Mouse (Mus musculus): ENCODE measurements at regions not wholly inside any gene's neighbourhood (a gene's known extent, or its start where the extent isn't known, plus 50 kb on each side); places are given as distances from the start of the nearest gene placed in this dataset.

DNA sequence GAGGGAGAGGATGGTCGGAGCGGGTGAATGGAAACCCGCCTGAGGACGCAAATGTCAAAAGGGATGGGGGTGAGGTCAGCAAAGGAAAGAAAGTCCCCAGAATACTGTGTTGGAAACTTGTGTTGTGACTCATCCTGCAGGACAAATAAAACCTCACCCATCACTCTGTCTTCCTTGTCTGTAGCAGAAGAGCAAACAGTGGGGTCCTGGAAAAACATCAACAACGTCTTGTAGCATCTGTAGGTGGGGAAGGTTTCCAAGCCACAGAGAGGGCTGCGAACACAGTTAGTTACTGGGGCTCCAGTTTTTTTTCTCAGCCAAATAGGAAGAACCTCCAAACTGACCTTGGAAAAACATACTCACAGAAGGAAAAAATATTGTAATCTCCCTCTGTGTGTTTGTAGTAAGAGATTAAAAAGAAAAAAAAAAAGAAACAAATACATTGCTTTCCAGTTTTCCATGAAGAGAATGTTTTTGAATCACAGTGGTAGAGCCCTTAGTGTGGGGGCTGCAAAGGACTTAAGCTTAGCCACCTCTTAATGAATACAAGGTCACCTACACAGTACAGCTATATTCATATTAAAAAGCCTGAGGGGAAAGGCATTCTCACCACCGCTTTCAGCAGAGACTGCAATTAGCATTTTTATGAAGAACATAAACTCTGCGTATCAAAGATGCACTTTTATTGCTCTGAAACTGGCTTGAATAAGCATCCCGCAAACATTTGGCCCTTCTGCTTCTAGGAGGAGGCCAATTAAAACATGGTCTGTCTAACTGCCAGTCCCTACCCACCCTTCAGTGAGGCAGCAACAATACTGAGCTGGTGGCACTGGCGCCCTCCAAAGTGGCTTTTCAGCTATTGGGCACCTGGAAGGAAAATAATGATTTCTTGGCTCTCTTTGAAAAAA is 198.6 kb upstream of the Tprg start:
- DNase-seq = no peak

DNA sequence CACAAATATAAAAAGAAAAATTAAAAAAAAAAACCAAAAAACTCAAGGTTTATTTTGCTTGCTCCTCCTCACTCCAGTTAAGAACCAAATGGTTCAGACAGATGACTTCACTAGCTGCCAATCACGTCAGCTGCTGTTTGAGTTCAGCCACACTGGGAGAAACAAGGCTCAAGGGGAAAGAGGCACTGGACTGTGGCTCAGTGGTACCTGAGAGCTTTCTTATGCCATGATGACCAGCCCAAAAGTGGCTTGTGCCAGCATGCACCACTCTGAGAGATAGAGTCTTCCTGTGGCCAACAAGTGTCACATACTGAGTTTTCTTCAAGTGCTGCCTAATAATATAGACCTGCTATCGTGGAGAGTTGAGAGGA is 198.0 kb upstream of the Tprg start:
- DNase-seq = no peak

DNA sequence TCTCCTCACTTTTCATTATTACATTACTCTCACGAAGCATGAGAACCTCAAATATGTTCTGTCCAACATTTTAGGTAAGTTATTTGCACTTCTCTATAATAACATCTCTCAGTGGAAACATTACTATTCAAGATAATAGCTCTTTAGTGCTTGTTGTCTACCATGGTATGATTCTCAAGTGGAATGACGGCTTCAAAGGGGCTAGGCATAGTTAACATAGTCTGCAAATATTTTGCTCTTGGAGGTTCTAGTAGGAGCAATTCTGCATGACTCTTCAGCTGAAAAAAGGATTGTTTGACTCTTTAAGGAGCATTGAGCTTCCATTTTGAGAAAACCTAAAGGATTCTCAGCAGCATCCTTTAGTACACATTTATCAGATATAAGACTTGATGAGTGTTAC is 182.5 kb upstream of the Tprg start:
- DNase-seq = no peak

DNA sequence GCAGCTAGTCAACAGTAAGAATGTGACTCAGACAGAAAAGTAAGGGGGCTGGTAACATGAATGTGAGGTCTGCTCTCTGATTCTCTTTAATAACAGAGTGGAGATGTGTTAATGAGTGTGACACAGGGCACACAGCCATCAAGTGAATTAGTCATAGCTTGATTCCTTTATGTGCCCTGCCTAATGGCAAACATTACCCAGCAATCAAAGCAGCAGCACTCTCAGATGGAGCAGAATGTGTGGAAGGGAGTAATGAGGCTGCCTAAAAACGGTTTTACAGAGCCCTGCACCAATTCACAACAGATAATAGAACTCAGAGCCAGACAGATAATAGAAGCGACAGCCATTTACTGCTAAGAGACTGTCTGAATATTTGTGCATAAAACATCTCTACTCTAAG is 182.0 kb upstream of the Tprg start:
- DNase-seq = no peak

DNA sequence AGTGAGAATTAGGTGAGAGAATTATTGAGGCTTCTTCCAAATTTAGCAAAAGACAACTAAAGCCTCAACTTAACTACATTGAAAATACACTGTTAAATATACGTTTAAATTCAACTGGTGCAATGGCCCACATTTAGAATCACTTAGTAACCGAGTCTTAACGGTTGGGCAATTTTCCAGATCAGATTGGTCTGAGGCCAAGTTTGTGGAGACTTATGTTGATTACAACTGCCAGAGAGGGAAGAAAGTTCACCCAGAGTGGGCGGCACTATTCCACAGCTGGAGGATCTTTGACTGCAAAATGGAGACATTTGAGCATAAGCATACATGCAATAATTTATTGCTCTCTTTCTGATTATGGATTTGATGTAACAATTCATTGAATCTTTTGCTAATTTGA is 146.5 kb upstream of the Tprg start:
- peak; percentile 17 for DNase-seq

DNA sequence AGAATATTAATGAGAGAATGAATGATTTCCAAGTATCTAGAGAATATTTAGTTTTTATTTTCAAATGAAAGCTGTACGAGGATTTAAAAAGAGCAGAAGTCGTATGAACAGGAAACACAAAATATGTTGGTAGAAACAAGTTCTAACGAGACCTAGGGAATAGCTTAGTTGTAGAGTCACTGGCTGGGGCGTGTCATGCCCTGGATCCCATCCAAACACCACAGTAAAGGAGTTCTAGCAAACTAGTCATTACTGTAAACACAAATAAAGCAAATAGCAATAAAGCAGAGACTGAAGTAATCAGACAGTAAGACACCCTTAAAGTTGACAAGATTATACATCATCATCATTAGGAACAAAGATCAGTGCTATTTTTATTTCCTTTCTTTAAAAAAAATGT is 139.1 kb upstream of the Tprg start:
- no peak for DNase-seq

DNA sequence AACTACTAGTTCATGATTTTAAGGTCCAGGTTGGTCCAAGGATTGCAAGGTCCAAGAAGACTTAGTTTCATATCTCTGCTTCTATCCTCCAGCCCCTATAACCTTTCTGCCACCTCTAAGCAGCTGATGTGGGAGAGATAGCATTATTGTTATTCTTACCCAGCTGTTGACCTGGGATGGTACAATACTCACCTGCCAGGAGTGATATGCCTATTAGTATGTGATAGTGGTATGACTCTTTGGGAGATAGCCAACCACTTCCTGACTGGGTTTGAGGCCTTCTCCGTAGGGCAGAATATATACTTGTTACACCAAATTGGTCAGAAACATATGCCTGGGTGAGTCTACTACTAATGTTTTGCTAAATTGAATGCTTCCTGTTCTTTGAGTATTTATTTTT is 137.4 kb upstream of the Tprg start:
- no peak for DNase-seq

DNA sequence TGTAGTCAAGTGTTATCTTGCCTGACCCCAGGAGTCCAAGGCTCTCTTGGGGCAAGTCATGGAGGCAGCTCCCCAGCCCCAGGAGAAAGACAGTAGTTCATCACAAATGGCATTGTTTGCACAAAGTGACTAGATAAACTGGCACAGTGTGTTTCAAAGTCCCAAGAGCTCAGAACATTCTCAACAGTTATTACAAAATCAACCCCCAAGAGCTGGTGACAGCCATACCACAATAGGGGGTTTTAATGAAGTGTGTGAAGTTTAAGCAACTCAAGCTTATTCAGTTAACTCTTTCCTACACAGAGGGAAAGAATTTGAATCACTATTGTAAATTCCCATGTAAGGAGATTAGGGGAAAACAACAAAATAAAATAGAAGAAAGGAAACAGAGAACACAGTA is 109.7 kb upstream of the Tprg start:
- no peak for DNase-seq

DNA sequence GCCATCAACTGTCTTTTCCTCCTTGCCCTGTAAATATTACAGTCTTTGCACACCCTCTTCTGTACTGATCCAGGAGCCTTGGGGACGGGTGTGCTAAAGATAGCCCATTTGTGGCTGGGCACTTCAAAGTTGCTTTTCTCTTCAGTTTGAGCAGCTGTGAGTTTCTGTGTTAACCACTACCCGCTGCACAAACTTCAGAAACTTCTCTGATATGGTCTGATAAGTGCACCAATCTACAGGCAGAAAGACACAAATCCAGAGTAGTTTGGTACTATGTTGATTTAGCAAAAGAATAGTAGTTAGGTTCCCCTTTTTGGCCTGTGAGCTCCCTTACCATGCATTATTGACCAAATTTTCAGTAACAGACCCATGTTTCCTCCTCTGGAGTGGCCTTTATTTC is 108.6 kb upstream of the Tprg start:
- DNase-seq = no peak

DNA sequence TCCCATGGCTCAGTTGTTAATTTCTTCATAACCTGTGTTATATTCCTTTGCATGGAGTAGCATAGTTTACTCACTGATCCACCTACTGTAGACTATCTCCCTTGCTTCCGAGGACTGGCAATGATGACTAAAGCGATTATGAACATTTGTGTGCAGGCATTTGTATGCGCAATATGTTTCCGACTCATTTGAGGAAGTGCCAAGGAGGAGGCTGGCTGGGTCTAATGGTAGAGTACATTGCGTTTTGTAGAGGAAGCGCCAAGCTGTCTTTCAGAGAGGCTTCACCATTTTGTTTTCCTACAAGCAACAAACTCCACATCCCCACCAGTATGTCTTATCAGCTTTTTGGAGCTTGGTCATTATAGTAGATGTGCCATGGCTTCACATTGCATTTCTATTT is 104.7 kb upstream of the Tprg start:
- no peak for DNase-seq

DNA sequence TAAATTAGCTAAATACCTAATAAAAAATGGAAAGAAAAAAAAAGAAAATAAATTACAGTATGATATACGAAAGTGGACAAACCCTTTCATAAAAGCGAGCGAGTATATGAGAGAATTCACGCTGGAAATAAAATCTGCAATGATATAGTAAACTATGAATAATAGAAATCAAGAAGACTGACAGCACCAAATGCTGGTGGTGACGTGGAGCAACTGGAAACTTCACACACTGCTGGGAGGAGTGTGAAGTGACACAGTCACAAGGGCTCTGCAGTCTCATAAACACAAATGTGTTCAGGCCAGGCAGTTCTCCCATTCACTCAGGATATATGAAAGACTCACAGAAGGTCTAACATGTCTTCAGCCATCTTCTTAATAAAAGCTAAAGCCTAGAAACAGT is 89.5 kb upstream of the Tprg start:
- DNase-seq = no peak

DNA sequence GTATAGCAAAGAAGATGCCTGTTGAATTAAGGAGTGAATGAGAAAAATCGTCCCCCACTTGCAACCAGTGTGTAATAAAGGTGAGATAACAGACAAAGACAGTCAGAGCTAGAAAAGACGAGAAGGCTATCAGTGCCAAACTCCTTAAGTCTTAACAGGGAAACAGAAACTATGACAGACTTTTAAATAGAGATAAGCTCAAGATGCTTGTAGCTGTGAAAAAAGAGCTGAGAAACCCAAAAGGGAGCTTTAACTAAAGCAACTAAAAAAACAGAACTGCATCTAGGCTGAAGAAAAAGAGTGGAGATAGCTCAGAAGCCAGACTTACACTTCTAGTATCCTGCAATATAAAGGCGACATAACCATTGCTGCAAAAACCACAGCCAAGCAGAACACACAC is 87.8 kb upstream of the Tprg start:
- no peak for DNase-seq

DNA sequence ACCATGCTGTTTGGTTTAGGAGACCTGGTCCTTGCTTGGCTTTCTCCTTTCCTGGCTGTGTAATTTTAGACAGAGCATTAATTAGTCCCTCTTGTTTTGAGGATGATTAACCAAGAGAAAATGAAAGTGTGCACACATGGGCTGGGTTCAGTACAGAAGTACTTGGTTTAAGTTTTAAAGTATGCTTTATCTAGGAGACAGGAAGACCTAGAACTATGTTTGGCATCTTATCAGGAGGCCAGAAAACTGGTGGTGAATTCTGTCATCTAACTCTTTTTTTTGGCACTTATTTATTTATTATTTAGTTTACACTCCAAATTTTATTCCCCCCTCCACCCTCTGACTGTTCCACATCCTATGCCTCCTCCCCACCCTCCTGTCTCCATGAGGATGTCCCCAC is 86.6 kb upstream of the Tprg start:
- DNase-seq = no peak

DNA sequence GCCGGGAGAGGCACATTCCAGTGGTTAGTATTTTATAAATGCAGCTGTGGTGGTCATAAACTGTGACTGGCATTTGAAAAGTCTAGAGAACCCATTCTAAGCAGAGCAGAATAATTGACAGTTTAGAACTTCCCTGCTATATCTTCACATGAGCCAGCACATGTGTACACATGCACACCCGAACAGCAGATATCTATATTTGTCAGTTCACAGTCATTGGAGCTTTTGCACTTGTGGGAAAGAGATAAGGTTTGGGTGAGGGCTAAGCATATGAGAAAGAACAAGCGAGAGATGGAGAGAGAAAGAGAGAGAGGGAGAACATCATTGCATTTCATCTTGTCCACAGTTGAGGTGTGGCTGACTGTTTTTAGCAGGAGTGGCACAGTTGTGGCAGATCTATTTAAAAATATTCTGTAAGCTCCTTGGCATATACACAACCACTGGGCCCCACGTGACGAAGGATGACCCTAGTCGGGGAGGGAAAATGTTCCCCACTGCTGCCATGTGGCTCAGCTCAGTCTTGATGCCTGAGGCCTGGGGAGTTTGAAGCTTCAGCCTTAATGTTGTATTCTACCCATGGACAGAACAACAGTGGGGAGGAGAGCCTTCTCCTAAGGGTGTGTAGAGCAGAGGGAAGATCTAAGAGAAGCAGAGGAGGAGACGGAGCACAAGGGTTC is 85.4 kb upstream of the Tprg start:
- no peak for DNase-seq

DNA sequence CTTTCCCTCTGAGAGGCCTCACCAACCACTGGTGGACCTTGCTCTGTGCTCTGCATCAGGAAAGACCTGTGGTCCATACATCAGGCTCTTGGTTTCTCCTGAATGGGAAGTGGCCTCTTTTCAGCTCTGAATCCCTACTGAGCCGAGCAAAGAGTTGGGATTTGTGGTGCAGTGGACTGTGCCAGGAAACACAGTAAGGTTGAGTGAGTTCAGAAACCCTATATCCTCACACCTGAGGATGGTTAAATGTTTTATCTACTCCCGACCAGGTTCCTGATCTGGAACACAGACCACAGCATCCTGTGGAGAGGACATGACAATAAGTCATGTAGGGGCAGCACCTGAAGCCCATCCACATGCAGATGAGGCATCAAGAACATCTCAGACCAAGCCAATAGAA is 73.4 kb upstream of the Tprg start:
- DNase-seq = no peak

DNA sequence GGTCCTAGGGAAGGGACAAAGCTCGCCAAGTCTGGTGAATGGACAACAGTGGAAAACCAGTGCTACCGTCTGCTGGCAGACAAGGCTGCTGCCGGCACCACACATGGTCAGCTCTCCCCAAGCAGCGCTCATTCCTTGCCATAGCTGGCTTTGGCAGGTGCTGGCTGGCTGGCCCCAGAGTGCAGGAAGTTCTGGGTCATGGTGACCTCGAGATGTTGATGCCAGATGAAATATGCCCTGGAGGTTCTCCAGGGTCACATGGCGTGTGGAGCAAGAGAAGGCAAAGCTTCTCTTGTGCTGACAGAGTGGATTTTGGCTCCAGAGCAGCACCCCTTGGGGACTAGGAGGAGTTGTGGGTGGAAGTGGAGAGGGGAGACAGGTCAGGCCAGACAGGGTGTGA is 66.1 kb upstream of the Tprg start:
- DNase-seq = peak; percentile 93

DNA sequence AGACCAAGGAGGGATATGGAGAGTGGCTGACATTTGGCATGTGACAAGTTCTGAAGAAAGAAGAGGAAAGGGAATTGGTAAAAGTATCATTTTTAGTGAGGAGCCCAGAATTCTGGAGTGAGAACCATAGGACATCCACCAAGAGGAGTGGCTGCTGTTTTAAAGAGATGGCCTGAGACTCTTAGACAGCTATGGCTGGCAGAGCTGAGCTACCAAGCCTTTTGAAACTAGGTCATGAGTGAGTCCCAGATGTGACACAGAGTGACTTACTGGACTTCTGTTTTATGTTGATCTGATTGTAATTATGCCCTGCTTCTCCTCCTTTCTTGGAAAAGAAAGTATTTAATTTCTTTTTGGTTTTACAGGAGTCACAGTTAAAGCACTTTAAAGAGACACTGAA is 61.8 kb upstream of the Tprg start:
- DNase-seq = peak; percentile 6
